Mouse (Mus musculus) erythroblast, embryonic 14.5 days (primary cell): ENCODE results near the gene Ryr2.

Experiments
- GATA1 ChIP-seq: IDR thresholded peaks from 2 replicates; pipeline ENCODE4 v1.6.1; 2012; ENCODE audit warnings: low read length, inconsistent platforms, mixed read lengths
- TAL1 ChIP-seq: IDR thresholded peaks from 3 replicates; pipeline ENCODE4 v1.6.1; 2012; ENCODE audit warnings: low read length, inconsistent platforms, mixed read lengths

GRCm38 (mm10) chr13:12007579-12007978, 99.2 kb downstream of the Ryr2 start:
- TF ChIP-seq TAL1 (no peak), GATA1 (no peak)
